Mouse (Mus musculus) large intestine, adult 2 months (tissue): ENCODE data around the gene Rita1. TPM values are rescaled to one million over a fixed set of nuclear protein-coding genes. Genes with fewer than 3 reads are reported as not detected.

ENCODE experiments used
- DNase-seq: peaks from one replicate; pipeline ENCODE4 v3.0.0-alpha.2; 2012; ENCODE audit warnings: low read depth, low spot score
- WGBS: fragments of 180-500 bp; shearing (Covaris S2); methylation state at CpG from one replicate; pipeline ENCODE4 v1.1.7; 2018; 5-methylcytosine and 5-hydroxymethylcytosine counted together
- polyA plus RNA-seq: library from polyadenylated mRNA; depleted of rRNA; stranded (reverse); fragments of >200 nt; gene quantifications from 2 replicates; pipeline ENCODE4 v1.2.3, GENCODE M21; 2012

Gene Rita1
- polyA plus RNA-seq, 1 experiment = 13.2 TPM

DNA sequence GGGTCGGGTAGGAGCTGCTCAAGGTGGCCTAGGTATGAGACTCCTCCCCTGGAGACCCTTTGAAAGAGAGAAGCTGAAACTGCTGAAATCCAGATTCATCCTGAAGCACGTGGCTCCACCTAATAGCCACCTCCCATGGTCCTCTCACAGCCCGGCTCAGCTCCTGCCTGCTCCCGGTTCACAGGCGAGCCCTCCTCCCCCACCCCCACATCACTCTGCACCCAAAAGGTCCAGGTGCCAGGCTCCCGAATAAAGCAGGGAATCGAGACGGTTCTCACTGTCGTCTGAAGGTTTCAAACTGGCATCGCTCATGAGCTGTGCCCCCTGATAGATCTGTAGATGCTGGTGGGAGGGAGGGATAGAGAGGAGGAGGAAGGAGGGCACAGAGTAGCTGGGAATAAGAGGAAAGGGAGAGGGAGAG lies 7.1 kb downstream of the Rita1 start:
- WGBS = 8% methylated on average over 10 of the region's 10 CpGs

DNA sequence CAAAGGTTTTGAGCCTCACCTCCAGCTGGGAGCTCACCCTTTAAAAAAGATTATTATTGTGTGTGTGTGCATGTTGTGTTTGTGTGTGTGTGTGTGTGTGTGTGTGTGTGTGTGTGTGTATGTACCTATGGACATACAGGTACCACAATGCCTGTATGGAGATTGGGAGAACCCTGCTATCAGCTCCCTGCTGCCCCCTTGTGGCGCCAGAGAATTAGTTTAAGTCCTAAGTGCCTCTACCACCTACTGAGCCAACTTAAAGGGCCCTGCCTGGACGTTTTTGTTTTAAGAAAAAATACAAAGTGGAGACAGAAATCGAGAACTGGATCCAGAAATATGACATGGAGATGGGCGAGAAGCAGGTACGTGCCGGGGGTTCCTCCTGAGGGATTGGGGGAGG lies 7.5 kb downstream of the Rita1 start:
- 9% methylated on average over 6 of the region's 6 CpGs for WGBS

More for the DNA sequence above, 7.1 kb downstream of the Rita1 start:
- DNase-seq = no peak

DNA sequence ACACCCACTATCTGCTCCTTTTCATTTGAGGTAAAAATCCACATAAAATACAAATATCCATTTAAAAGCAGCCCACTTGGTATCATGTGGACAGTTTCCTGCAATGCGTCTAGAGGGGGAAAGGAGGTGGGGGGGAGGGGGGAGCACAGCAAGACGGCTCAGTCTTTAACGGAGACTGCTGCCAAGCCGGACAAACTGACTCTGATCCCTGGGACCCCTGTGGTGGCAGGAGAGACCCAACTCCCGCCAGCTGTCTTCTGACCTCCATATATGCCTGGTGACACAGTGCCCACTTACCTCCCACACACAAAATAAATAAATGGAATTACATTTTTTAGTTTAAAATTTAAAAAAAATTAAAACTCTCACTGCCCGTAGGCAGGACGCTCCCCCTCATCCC lies 8.9 kb downstream of the Rita1 start:
- WGBS = 91% methylated on average over 7 of the region's 7 CpGs
- DNase-seq = no peak

More for the DNA sequence above, 7.5 kb downstream of the Rita1 start:
- peak; percentile 80 for DNase-seq

DNA sequence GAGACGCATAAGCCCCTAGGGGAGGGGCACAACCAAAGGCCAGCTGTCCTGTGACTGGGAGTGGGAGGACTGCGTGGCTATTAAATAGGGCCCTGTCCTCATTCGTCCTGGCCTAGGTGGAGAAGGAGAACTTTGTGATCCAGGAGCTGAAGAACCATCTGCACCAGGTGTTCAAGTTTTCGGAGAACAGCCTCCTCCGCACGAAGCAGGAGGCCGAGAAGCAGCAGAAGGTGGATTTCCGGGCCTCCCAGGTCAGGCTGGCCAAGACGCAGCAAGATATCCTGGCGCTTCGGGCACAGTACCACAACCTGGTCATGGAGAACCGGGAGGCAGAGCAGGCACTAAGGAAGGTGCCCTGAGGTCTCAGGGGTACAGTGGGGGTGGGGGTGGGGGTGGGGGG lies 10.2 kb downstream of the Rita1 start:
- WGBS = 95% methylated on average over 12 of the region's 12 CpGs

DNA sequence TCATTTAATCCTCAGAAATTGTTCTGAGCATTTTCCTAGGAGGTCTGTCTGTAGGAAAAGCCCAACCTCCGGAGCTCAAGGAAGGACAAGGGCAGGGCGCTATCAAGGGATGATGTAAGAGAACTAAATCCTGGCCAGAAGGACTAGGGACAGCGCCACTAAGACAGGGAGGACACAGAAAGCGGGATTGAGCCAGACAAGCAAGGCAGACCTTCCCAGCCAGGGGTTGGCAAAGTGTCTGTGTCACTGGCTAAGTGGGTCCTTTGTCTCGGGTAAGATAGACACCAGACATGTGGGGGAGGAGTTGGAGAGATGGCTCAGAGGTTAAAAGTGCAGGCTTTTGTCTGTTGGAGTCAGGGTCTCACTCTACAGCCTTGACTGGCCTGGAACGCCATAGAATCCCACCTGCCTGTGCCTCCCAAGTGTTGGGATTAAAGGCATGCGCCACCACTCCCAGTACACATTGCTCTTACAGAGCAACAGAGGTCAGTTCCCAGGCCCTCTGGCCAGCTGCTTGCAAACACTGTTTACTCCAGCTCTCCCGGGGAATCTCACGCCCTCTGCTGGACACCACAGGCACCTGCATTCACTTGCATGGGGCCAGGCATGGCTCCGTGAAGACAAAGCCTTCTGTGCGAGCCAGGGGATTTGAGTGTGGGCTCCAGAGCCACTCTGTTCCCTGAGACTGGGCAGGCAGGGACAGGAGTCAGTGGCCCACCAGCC lies 11.3 kb downstream of the Rita1 start:
- WGBS = 58% methylated on average over 11 of the region's 11 CpGs
- no peak for DNase-seq

More for the DNA sequence above, 10.2 kb downstream of the Rita1 start:
- DNase-seq = no peak

DNA sequence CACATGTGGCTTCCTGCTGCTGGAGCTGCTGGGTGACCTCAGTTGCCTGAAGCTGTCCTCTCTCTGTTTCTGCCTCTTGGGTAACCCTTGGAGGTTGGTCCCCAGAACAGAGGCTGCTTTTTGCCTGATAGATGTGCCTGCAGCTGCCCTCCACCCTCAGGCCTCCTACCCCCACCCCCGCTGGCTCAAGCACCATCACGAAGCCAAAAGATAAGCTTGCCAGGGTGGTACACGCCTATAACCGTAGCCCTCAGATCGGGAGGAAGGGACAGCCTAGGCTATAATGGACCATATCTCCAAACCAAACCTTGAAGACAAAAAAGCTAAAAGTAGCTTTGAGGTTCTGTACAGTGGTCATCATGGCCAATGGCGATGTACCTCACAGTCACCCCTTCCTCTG lies 12.8 kb downstream of the Rita1 start:
- WGBS = 80% methylated on average over 6 of the region's 6 CpGs
- DNase-seq = no peak

DNA sequence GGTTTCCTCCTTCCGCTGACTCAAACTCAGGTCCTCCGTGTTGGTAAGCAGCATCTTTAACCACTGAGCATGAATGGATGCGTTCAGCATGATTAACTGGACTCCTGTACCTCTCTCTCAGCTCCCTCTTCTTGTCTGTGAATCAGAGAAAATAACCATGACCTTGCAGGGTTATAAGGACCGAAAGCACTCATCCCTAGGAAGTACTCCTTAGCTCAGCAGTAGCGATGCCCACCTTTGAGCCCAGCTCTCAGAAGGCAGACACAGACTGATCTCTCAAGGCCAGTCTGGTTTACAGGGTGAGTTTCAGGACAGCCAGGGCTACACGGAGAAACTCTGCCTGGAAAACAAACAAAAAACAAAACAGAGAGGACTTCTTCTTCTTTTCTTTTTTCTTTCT lies 17.9 kb downstream of the Rita1 start:
- DNase-seq = no peak
- 86% methylated on average over 6 of the region's 6 CpGs for WGBS

DNA sequence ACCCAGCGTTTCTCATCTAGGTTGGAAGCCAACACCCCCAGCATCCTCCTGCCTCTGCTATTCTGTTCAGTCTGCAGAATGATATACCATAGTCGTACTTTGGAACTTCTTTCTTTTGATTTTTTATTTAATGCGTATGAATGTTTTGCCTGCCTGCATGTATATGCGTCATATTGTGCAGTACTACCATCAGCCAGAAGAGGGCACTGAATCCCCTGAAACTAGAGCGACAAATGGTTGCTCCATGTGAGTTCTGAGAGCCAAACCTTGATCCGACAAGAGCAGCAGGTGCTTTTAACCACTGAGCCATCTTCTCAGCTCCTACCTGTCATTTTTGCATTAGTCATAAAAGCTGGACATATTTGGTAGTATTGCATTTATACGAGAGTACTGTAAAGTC lies 20.2 kb downstream of the Rita1 start:
- WGBS = 75% methylated on average over 7 of the region's 7 CpGs

DNA sequence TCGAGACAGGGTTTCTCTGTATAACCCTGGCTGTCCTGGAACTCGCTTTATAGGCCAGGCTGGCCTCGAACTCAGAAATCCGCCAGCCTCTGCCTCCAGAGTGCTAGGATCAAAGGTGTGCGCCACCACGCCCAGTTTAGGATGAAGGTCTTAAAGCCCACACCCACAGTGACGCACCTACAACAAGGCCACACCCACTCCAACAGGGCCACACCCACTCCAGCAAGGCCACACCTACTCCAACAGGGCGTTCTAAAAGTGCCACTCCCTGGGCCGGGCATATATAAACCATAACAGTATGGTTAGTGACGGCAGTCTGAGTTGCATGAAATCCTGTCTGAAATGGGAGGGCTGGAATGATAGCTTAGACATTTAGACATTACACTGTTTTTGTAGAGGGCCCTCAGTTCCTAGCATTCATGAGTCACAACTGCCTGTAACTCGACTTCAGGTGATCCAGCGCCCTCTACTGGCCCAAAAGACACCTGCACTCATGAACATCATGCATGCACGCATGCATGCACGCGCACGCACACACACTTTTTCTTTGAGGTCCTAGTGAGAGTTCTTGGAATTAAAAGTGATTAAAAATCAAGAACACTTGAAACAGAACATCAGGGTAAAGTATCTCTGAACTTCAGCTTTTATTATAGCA lies 21.9 kb downstream of the Rita1 start:
- 51% methylated on average over 16 of the region's 16 CpGs for WGBS
- peak; percentile 54 for DNase-seq

More for the DNA sequence above, 20.2 kb downstream of the Rita1 start:
- no peak for DNase-seq

DNA sequence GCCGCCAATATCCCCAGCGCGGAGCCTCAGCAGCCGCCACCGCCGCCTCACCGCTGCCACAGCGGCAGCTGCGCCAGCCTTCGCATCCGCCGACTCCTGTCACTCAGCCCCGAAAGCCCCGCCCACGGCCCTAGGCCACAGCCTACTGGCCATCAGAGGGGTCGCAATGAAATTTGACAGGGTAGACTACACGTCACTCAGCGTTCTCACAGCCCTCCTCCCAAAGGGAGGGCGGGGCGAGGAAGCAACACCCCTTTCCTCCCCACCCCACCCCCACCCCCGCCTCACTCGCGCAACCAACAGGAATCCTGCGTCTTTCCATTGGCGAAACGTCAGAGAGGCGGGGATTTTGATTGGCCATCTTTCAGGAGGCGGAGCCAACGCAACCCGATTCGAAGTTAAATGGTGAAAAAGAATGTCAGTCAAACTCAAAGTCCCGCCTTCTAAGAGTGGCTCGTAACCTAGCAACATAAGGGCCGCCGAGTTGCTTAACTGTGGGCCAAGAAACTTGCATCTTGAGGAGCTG lies 23.8 kb downstream of the Rita1 start, which contains the start of the genes Tpcn1 and Iqcd:
Tpcn1 (minus strand) TSS at position 105 of the 526 bp plus-strand sequence.
Iqcd (plus strand) TSS at position 448 of the 526 bp plus-strand sequence.
- WGBS = 2% methylated on average over 35 of the region's 35 CpGs
- DNase-seq = peak; percentile 98

DNA sequence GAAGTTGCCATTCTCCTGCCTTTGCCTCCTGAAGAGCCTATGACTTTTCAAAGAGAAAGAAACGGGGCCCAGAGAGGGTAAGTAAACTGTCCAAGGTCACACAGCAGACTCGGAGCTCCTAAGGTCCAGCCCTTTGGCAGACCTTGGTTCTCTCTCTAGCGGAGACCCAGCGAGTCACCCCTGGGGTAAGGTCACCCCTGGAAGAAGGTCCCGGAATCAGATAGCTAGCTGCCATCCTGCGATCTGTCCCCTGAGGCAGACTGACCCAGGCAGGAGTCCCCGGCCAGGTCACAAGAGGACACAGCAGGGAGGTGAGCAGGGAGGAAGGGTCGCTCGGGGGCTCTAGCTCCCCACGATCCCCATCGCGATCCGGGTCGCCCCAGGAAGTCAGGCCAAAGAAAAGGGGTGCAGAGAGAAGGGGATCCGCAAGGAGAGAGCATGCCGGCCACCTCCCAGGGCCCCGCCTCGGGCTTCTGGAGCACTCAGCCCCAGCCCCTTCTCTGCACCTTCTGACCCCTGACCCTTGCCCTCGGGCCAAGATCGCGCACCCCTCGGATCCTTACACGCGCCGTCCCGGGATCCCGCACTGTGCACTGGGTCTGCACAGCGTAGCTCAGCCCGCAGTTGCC lies 24.3 kb downstream of the Rita1 start:
- WGBS = under 1% methylated on average over 29 of the region's 29 CpGs
- no peak for DNase-seq

DNA sequence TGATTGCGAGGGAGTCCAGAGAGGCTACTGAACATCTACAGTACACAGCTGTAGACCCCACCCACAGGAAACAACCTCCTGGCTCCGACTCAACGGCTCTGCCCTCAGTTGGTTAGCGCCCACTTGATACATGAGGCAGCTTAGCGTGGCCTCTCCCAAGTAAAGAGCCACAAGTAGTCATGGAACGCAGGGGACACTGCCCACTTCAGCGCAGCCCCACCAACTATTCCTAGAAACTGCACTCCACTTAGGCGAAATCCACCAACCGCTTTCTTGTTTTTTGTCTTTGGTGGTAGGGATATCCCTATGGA lies 24.8 kb downstream of the Rita1 start:
- WGBS = 6% methylated on average over 9 of the region's 9 CpGs
- peak; percentile 62 for DNase-seq

DNA sequence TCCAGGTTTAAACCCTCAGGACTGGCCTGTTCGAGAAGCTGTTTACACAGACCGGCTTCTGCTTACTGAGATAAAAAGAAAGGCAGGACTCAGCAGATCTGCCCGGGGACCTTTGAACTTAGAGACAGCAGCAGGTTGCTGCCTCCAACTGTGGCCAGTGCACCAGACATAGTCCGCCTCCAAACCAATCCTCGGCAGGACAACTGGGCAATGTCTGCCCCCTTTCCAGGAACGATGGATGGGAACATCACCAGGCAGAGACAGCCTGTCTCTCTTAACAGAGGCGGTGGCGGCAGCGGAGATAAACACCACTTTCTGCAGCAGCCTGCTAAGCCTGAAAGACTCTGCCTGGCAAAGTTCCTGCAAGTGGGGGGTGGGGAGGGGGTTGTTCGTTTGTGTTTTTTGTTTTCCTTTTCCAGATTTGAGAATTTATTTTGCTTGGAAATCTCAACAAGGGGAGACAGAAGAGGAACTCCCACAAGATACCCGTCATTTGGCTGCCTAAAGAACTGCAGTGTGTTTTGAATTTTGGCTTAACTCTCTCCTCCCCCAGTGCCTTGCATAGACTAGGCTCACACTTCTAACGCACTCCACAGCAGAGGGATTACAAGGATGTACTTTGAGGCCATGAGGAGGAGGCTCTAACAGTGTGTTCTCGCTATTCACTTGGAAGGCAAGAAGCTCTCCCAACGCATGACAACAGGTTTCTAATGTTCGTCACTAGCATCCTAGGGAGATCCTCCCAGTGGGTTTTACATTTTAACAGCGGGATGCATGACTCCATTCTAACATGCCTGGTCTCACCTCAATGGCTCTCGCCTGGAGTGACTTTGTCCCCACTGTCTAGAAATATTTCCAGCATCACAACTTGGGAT lies 25.4 kb downstream of the Rita1 start:
- no peak for DNase-seq
- 5% methylated on average over 17 of the region's 17 CpGs for WGBS

DNA sequence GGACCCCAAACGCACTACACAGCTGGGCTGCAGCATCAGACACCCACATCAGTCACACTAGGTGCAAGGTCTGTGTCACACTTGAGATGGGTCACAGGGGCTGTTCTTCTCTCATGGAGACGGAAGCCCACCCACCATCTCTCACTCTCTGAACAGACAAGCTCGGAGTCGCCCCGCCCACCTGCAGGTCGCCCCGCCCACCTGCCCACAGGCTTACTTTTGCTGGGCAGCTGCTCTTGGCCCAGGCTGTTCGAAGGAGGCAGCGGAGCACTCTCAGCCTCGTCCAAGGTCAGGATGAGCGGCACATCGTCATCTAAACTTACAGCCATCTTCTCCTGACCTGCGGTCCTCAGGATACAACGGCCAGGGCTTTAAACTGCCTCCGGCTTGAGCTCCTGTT lies 27.4 kb downstream of the Rita1 start:
- no peak for DNase-seq
- 66% methylated on average over 15 of the region's 15 CpGs for WGBS

DNA sequence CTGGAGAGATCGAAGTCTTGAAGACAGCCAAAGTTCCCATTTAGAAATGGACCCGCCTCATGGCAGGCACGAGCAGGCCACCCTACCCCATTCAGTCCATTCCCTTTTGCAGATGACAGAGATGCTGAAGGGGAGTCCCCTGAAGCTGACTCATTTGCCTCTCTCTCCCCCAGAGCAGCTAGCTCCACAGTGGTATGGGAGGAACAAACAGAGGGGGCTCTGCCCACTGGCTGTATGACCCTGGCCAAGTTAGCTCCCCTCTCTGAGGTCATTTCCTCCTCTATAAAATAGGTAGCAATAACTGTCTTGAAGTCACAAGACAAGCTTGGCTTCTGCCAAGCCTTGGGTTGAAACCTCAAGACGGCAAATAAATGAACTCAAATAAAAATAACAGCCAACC lies 28.9 kb downstream of the Rita1 start:
- WGBS = 49% methylated on average over 4 of the region's 4 CpGs
- no peak for DNase-seq

DNA sequence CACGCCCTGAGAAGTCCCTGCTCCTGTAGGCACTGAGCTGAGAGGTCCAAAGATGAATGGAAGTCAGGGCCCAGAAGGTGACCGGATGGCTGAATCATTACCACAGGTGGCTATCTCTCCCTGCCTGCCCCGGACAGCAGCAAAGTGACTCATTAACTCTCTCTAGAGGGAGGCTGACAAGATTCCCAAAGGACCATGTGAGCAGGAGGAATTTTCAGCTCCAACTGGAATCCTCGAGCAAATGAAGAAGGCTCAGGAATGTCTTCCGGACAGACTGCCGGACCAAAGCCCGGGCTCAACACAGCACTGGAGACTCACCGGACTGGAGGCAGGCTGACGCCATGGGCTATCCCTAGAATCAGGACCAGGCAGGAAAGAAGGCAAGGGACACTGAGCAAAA lies 30.4 kb downstream of the Rita1 start:
- DNase-seq = no peak
- 72% methylated on average over 9 of the region's 9 CpGs for WGBS

DNA sequence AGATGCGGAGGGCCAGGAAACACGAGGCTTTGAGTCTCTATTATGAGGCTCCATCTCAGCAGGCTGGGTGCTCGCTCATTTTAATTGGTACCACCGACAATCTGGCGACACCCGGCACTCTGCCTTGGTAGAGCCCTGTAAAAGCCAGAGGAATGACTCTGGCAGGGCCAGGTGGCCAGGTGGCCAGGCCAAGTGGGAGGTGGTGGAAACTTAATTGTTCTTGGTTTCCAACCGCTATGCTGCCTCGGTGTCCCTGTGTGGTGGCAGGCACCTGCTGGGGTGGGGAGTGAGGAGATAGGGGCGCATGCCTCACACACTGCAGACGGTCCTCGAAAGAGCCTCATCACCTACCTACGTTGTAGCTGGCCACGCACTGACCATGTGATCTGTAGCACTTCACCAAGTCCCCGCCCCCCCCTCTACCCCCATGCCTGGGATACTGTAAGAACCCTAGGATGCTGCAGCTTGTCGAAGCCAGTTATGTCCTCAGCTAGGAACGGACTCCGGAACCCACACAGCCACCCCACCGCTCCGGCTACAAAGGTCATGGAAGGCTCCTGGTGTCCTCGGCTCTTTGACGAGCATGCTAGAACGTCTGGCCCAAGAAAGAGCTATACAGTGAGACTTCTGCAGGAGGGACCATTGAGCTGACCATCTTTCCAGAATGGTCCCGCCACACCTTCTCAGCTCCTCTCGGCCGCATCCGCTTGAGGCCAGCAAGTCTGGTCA lies 32.3 kb downstream of the Rita1 start:
- 60% methylated on average over 26 of the region's 26 CpGs for WGBS
- DNase-seq = no peak

DNA sequence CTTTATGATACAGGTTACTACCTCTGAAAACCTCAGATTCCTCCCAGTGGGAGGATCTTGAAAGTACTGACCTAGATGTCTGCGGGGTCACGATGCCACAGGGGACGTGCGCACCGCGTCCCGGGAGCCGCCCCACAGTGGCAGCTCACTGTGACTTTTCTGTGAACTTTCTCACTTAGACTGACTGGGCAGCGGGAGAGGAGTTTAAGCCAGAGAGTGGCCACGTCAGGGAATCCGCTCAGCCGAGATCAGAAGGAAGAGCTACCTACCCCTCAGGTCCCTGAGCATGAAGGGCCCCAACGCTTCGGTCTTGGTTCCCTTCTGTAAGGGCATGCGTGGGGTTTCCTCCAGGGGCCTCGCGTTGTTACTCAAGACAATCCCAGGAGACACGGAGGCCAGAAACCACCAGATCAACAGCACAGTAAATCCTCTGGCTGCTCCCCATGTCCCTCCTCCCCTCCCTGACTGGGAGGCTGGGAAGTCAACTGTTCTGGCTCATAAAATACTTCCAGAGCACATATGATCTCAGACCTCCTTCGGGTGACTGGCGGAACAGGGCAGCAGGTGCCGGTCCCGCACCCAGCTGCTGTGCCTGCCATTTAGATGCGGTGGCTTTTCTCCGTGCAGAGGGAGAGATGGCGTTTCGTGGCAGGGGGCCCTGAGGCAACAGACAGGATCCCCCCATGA lies 33.0 kb downstream of the Rita1 start:
- 5% methylated on average over 26 of the region's 26 CpGs for WGBS

More for the DNA sequence above, 33.0 kb downstream of the Rita1 start:
- no peak for DNase-seq
